Mouse (Mus musculus) Patski (cell line): ENCODE results near the gene Gper1. TPM values are rescaled to one million over a fixed set of nuclear protein-coding genes. Genes with fewer than 3 reads are reported as not detected.

Source experiments
- ATAC-seq: fragments of 100-300 bp; one replicate; pipeline ENCODE4 v1.8.0; 2021
- CTCF ChIA-PET: fragments of 350-600 bp; sonication (Branson Sonifier 250); formaldehyde crosslinking; loops from one replicate; lab custom pipeline; 2022; ENCODE audit warnings: inconsistent platforms; lab: Charles Lee
- POLR2A ChIA-PET: fragments of 350-600 bp; sonication (Branson Sonifier 250); formaldehyde crosslinking; loops from one replicate; lab custom pipeline; 2022; ENCODE audit warnings: antibody characterized with exemption, inconsistent platforms; lab: Charles Lee
- DNase-seq: peaks from one replicate; pipeline ENCODE4 v3.0.0-alpha.2; 2011; ENCODE audit warnings: low read depth, low spot score
- H3K27me3 ChIP-seq: fragments of 371-371 bp; one replicate; pipeline ENCODE4 v1.5.1; 2021
- CTCF ChIP-seq: fragments of 100-300 bp; IDR thresholded peaks from one replicate; pipeline ENCODE4 v1.5.1; 2021
- in situ Hi-C: fragments of 300-500 bp; cut with MboI; formaldehyde crosslinking; loops from 3 replicates; pipeline ENCODE4 v1.11.1; 2018; ENCODE audit warnings: low pct_unique_long_range_greater_than_20kb, mixed read lengths
- polyA plus RNA-seq: library from polyadenylated mRNA; unstranded; gene quantifications from one replicate; pipeline ENCODE4 v1.2.3, GENCODE M21; 2021

Gper1 gene
- polyA plus RNA-seq, 1 experiment from 2014 or later = 0.58 TPM

DNA sequence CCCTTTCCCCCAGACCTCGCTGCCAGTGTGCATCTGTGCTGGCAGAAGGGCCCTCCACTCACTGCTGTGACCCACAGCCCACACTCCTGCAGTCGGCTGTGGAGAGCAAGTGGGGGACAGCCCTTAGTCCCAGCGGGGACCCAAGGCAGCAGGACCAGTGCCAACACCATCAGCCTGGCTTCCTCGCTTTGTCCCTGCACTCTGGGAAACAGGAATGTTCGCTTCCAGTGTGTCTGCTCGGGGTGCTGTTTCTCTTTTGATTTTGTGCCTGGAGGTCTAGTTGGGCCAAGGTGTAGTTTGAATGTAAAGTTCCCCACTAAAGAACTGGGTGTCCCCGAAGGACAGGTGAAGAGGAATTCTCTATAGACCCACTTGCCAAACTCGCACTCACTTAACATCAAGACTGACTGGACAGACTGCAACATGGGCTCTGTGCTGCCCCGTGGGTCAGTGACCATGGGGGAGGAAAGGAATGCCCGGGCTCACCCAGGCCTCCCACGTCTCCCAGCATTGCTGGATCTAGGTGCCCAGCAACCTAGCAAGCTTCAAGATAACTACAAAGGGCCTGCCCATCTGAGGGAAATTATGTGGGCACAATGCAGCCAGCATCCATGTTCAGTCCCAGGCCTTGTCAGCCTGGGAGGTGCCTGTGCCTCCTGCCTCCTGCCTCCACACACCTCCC, 31.5 kb upstream of the Gper1 start:
- CTCF ChIA-PET = no interaction called here

DNA sequence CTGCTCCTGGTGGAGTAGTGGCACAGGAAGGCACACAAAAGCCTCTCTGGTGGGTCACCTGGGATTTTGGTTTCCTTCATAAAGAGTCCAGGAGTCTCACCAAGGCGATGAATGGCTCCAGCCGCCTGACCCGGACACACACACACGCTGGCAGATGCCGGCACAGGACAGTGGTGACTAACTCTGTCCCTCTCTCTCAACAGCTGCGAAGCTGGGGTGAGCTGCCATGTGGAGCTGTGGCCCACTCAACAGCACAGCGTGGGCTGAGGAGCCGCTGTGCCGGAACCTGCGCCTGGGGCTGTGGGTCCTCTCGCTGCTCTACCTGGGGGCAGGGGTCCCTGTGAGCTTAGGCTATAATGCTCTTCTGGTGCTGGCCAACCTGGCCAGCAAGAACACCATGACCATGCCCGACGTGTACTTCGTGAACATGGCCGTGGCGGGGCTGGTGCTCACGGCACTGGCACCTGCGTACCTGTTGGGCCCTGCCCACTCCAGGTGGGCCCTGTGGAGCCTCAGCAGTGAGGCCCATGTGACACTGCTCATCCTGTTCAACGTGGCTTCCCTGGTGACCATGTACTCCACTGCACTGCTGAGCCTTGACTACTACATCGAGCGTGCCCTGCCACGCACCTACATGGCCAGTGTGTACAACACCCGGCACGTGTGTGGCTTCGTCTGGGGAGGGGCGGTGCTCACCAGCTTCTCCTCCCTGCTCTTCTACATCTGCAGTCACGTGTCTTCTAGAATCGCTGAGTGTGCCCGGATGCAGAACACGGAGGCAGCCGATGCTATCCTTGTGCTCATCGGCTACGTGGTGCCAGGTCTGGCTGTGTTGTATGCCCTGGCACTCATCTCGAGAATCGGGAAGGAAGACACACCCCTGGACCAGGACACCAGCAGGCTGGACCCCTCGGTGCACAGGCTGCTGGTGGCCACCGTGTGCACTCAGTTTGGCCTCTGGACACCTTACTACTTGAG, 30.4 kb upstream of the Gper1 start:
- H3K27me3 ChIP-seq = no peaks in the 10 kb centered on the region
- in situ Hi-C loops = no loop called here
- TF ChIP-seq CTCF = no peak
- no peak for ATAC-seq
- no peak for DNase-seq
- POLR2A ChIA-PET = no interaction called here
- CTCF ChIA-PET = no interaction called here

More for the DNA sequence above, 31.5 kb upstream of the Gper1 start:
- POLR2A ChIA-PET = no interaction called here
- in situ Hi-C loops = no loop called here
- no peak for TF ChIP-seq CTCF
- no peaks in the 10 kb centered on the region for H3K27me3 ChIP-seq
- ATAC-seq (no peak), DNase-seq (no peak)

DNA sequence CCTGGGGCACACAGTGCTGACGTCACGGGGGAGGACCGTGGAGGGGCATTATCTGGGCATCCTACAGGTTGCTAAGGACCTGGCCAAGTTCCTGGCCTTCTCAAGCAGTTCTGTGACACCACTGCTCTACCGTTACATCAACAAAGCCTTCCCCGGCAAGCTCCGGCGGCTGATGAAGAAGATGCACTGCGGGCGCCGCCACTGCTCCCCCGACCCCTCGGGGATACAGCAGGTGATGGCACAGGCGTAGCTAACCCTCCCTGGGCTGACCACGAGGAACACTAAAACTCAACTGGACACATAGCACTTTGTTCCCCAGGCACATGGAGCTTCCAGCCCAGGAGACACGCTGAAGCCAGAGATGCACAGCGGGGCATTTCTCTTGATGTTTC, 29.8 kb upstream of the Gper1 start:
- no peak for TF ChIP-seq CTCF
- POLR2A ChIA-PET = no interaction called here
- no peaks in the 10 kb centered on the region for H3K27me3 ChIP-seq
- in situ Hi-C loops = no loop called here
- CTCF ChIA-PET = no interaction called here
- ATAC-seq (no peak), DNase-seq (no peak)

DNA sequence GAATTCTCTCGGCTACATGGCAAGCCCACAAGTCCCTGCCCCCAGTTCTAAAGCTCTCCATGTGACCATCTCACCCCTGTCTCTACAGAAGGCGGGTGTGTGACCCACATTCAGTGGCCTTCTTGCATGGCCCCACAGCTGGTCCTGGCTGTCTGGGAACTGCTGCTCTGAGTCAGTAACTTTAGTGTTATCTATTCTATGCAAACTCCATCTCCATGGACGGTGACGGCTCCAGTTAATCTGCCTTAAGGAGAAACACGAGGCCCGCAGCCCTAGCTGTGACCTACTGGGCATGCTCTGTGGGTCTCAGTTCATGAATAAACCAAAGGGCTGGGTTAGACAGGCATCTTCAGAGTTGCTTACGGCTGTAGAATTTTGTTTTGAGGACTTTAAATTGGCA, 28.6 kb upstream of the Gper1 start:
- TF ChIP-seq CTCF = no peak
- ATAC-seq = no peak
- H3K27me3 ChIP-seq = no peaks in the 10 kb centered on the region
- POLR2A ChIA-PET = interaction anchor here (1.9 kb wide), 1 partner anchor 13 kb away, joined by 4 read pairs; no protein-coding TSS in a partner anchor
- CTCF ChIA-PET = no interaction called here
- in situ Hi-C loops = no loop called here
- DNase-seq = no peak

GRCm38 (mm10) chr5:139395528-139395927, 27.4 kb upstream of the Gper1 start:
- DNase-seq = no peak
- ATAC-seq = no peak
- TF ChIP-seq CTCF = no peak
- POLR2A ChIA-PET = interaction anchor here (0.7 to 1.9 kb wide), 2 partner anchors 14 to 558 kb away, joined by 3 to 4 read pairs; no protein-coding TSS in a partner anchor
- CTCF ChIA-PET = interaction anchor here (1.0 kb wide), 1 partner anchor 36 kb away, joined by 3 read pairs; no protein-coding TSS in a partner anchor
- H3K27me3 ChIP-seq = no peaks in the 10 kb centered on the region
- in situ Hi-C loops = no loop called here

DNA sequence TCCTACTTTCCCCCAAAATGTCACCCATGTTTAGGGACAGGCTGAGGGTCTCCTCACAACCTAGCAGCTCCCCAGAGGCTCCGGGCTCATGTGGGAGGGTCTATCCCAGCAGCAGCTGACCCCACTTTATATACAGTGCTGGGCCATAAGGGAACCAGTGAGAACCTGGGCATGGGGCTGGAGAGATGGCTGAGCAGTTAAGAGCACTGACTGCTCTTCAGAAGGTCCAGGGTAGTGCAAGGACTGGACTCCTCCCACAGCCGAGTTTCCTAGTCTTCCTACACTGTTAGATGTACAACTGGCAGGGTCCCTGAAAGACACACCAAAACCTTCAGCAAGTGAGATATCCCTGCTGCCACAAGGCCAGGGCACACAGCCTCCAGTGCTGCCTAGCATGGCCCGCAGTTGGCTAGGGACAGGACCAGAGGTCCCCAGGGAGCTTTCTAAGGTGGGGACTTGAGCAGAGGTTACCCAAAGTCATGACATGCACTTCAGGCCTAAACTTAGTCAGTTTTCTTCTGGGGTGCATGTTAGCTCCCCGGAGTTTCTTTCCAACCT, 25.5 kb upstream of the Gper1 start:
- CTCF ChIA-PET = interaction anchor here (0.8 to 2.7 kb wide), 12 partner anchors 8 to 63 kb away, joined by 3 to 14 read pairs (median 6); partner anchors contain the start of gene 3110082I17Rik
- no peak for TF ChIP-seq CTCF
- DNase-seq (no peak), ATAC-seq (no peak)
- H3K27me3 ChIP-seq = no peaks in the 10 kb centered on the region
- POLR2A ChIA-PET = interaction anchor here (0.6 to 1.6 kb wide), 5 partner anchors 18 to 383 kb away, joined by 3 to 9 read pairs (median 4); partner anchors contain the start of gene Gpr146
- in situ Hi-C loops = no loop called here

DNA sequence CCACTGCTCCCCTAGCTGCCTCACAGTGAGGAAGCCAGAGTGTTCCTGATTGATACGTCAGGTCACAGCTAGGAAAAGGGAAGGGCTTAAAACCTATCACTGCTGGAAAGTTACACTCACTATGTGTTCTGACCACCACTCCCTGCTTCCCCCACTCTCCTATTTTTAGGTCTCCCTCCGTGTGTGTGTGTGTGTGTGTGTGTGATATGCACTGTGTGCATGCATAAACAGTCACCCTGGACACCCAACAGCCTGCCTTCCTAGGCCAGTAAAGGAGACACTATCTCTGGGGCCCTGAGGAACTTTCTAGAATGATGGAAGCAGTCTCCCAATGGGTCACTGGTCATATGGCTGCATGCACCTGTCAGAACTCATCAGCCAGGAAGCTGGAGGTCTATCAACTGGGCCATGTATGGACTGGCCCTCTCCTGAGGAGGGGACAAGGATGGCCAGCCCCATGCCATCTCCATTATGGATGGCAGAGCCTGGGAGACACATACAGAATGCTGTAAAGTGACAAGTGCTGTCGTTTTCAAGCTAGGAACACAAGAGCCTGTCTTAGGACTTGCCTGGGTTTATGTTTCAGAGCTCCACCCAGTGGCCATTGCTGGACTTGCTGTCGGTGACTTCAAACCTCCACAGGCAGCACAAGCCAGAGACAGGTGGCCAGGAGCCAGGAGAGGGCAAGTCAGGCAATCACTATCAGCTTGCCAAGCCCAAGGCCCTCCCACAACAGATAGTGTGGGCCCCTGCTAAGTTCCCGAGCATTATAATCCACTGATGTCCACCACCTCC, 24.8 kb upstream of the Gper1 start:
- ATAC-seq = peak; percentile 65
- ChIA-PET POLR2A (interaction anchor here (0.6 to 1.6 kb wide), 3 partner anchors 18 to 383 kb away, joined by 4 to 9 read pairs (median 4); partner anchors contain the start of gene Gpr146), CTCF (interaction anchor here (0.8 to 2.7 kb wide), 18 partner anchors 9 to 80 kb away, joined by 3 to 14 read pairs (median 6); partner anchors contain the start of genes 3110082I17Rik and Gper1)
- peak; percentile 65 for DNase-seq
- TF ChIP-seq CTCF = no peak
- in situ Hi-C loops = no loop called here
- H3K27me3 ChIP-seq = no peaks in the 10 kb centered on the region

- in situ Hi-C loops = no loop called here
- H3K27me3 ChIP-seq = no peaks in the 10 kb centered on the region
- ChIA-PET CTCF (interaction anchor here (0.9 to 2.7 kb wide), 16 partner anchors 10 to 79 kb away, joined by 3 to 14 read pairs (median 6); partner anchors contain the start of genes 3110082I17Rik and Gper1), POLR2A (interaction anchor here (1.4 to 1.6 kb wide), 2 partner anchors 10 to 19 kb away, joined by 4 to 9 read pairs; no protein-coding TSS in a partner anchor)
- DNase-seq = no peak
- no peak for ATAC-seq
- no peak for TF ChIP-seq CTCF
These were observed 24.2 kb upstream of the Gper1 start for GRCm38 (mm10) chr5:139398786-139399185.

DNA sequence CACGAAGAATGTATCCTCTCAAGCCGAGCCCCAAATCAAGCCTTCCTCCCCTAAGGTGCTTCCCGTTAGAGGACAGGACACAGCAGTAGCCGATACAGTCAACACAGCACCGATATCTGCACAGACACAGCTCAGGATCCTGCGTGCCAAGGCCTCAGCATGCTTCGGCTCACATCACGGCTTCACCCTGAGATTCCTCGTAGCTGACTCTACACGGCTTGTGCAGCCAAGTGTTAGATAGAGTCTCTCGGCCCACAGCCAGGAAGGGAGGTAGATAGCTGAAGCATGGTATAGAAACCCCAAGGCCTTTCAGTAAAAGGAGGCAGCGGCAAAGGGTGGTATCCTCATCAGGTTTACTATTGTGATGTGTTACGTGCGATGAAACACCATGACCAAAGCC, 23.0 kb upstream of the Gper1 start:
- no peak for TF ChIP-seq CTCF
- in situ Hi-C loops = loop anchor here (5.0 kb wide), 1 partner anchor 38 kb away; no protein-coding TSS in a partner anchor
- CTCF ChIA-PET = interaction anchor here (0.8 to 2.5 kb wide), 4 partner anchors 11 to 58 kb away, joined by 3 to 13 read pairs (median 6); no protein-coding TSS in a partner anchor
- POLR2A ChIA-PET = interaction anchor here (1.4 kb wide), 1 partner anchor 9 kb away, joined by 4 read pairs; no protein-coding TSS in a partner anchor
- no peaks in the 10 kb centered on the region for H3K27me3 ChIP-seq
- ATAC-seq (peak; percentile 65), DNase-seq (no peak)
